Comparison of ENCODE assay signal across 8 mouse cellular contexts in the genomic region with DNA sequence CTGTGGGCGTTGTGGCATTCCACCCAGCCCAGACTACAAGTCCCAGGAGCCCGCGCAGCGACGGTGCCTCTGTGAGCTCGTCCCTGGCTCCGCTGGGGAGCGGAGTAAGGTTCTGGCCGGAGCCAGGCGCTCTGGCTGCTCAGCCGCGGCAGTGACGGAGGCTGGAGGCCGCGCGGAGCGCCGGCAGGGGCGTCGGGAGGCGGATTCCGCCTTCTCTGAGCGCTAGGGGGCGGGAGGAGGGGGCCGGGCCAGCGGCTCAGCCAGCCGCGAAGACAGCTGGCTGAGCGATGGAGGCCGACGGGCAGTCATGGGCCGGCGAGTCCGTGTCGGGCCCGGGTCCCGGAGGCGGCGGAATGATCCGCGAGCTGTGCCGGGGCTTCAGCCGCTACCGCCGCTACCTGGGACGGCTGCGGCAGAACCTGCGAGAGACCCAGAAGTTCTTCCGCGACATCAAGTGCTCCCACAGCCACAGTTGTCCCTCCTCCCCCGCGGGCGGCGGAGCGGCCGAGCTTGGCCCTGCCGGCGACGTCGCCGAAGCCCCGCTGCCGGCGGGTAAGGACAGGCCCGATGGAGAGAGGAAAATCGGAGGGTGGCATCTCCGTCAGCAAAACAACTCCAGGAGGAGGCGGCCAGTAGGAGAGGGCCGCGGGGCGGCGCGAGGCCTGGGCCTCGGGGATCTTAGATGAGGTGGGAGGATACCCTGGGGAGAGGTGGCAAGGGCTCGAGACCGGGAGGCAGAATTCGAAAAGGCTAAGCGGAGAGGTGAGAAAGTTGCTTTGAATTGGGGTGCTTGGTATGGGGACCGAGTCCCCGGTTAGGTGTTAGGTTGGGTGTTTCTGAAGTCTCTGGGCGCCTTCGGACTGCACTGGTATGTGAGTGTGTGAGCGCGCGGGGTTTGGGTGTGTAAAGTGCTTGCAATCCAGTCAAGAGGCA. TPM values are rescaled to one million over a fixed set of nuclear protein-coding genes. Genes with fewer than 3 reads are reported as not detected.
DNase-seq lines count a peak whose midpoint lies in the region; ATAC-seq lines count a peak whose summit lies in the region.

Gene Dstyk (plus strand): TSS at position 237 of the 933 bp plus-strand sequence.

- ATAC-seq in hematopoietic stem cell, adult 5-6 weeks (replicated peaks in 1 of 2; ENCODE audit: insufficient read depth in 1 of 2, low FRiP score in 2 of 2, low TSS enrichment in 1 of 2, low read depth in 1 of 2, poor library complexity in 2 of 2, severe bottlenecking in 2 of 2), result peak; percentile 93
- peak; percentile 99 for ATAC-seq in lung, embryonic 16.5 days (ENCODE audit: low read depth)

- no peaks in the 10 kb centered on the region for H3K36me3 ChIP-seq in lung, embryonic 16.5 days (ENCODE audit: control insufficient read depth, insufficient read depth, low read length)

- no peaks in the 10 kb centered on the region for H3K9me3 ChIP-seq in lung, embryonic 16.5 days (ENCODE audit: control insufficient read depth, low read length)

- DNase-seq in MEL-GATA-1-ER (ENCODE audit: extremely low read depth, low read depth), result peak; percentile 72
- peak; percentile 88 for DNase-seq in cerebellum, adult 8-10 months
- peak; percentile 95 for DNase-seq in forelimb bud, embryonic 11.5 days (ENCODE audit: low read depth, low spot score)
- DNase-seq in layer of hippocampus, adult 9-10 months (ENCODE audit: low spot score), result peak; percentile 62
- DNase-seq in ovary, postnatal 10 days (ENCODE audit: low spot score), result peak; percentile 77
- DNase-seq in thymus, postnatal 10 days (ENCODE audit: low spot score in 2 of 2), result peak; percentile 70 to 82

- WGBS in lung, embryonic 16.5 days, result under 1% methylated on average over 79 of the region's 85 CpGs

- peak within 1 kb of the TSS; percentile 96 for H3K9ac ChIP-seq in lung, embryonic 16.5 days (ENCODE audit: low read length)

- H3K27ac ChIP-seq in lung, embryonic 16.5 days (ENCODE audit: low read length), result peak within 1 kb of the TSS; percentile 96

- peak within 1 kb of the TSS; percentile 88 for H3K4me3 ChIP-seq in lung, embryonic 16.5 days (ENCODE audit: low read length)

- H3K27me3 ChIP-seq in lung, embryonic 16.5 days (ENCODE audit: control insufficient read depth, insufficient read depth, low read depth, low read length), result no peaks in the 10 kb centered on the region

- peak within 1 kb of the TSS; percentile 75 for H3K4me2 ChIP-seq in lung, embryonic 16.5 days (ENCODE audit: low read depth, low read length)

- H3K4me1 ChIP-seq in lung, embryonic 16.5 days (replicated peaks; ENCODE audit: control insufficient read depth, insufficient read depth, low read length), result peaks cover 11% of the 10 kb centered on the region; the same call in 1 of the 2 replicates

RNA-seq across cellular contexts. Expression of gene Dstyk, which starts in this region (rescaled TPM):
- 29.6 and 42.8 TPM in 2 replicates for total RNA-seq in hematopoietic stem cell, adult 5-6 weeks (2017)
- 15.5 and 16.6 TPM in 2 replicates for polyA plus RNA-seq in lung, embryonic 16.5 days (2015; fragmentation: Nextera tagmentation; extraction: Ambion mirVana)

Comparison
In these comparisons a context has a peak if more than half of its experiments do, and no peak if none do; other contexts are left out.
1. Peak in every context shown above with its lines: DNase-seq, ATAC-seq, H3K4me3 ChIP-seq and H3K27ac ChIP-seq.